Mouse (Mus musculus): ENCODE data around the gene Taf15. TPM values are rescaled to one million over a fixed set of nuclear protein-coding genes. Genes with fewer than 3 reads are reported as not detected.

Taf15 gene
- total and polyA plus RNA-seq, 3 experiments: 31.8 to 236 TPM; not detected in 1

GRCm38 (mm10) chr11:83455608-83456007 is 17.3 kb upstream of the Taf15 start:
- 0 out of 4 replicates have a peak, but pooled peaks cover 0 to 3% of the 10 kb centered on the region in 2 experiments for H3K4me1 ChIP-seq (ENCODE audit: control insufficient read depth in 1 of 2, insufficient read depth in 2 of 2, low read length in 2 of 2)
- peaks cover 14 to 25% of the 10 kb centered on the region in 2 experiments for H3K27me3 ChIP-seq (ENCODE audit: control insufficient read depth in 1 of 2, insufficient read depth in 2 of 2, low read length in 2 of 2)
- no peak overlapping the region for H3K4me3 ChIP-seq (ENCODE audit: control insufficient read depth in 1 of 2, insufficient read depth in 1 of 2, low read depth in 2 of 2, low read length in 2 of 2)
- H3K79me2 ChIP-seq (ENCODE audit: control insufficient read depth, insufficient read depth, low read length, poor library complexity): no peaks in the 10 kb centered on the region
- no peaks in the 10 kb centered on the region for H3K36me3 ChIP-seq (ENCODE audit: control insufficient read depth in 1 of 2, insufficient read depth in 2 of 2, low read length in 2 of 2)
- no peak for DNase-seq (ENCODE audit: low read depth, low spot score)
- TF ChIP-seq USF2 (IDR thresholded peaks at IDR 0.05; ENCODE audit: borderline replicate concordance in 1 of 2, insufficient read depth in 1 of 2, low read depth in 1 of 2, low read length in 2 of 2) (no peak), TCF12 (IDR thresholded peaks at IDR 0.05; ENCODE audit: low read depth, low read length) (no peak), NELFE (IDR thresholded peaks at IDR 0.05; ENCODE audit: low read depth, low read length) (no peak), RAD21 (IDR thresholded peaks at IDR 0.05; ENCODE audit: low read depth, low read length) (no peak), UBTF (IDR thresholded peaks at IDR 0.05; ENCODE audit: borderline replicate concordance, insufficient read depth, low read depth, low read length) (no peak), TBP (IDR thresholded peaks at IDR 0.05; ENCODE audit: low read depth, low read length) (no peak), KAT2A (conservative IDR thresholded peaks at IDR 0.05; ENCODE audit: low read depth, low read length) (no peak), CHD1 (IDR thresholded peaks at IDR 0.05; ENCODE audit: low read depth, low read length) (no peak), MAZ (IDR thresholded peaks at IDR 0.05; ENCODE audit: low read depth, low read length) (no peak), USF1 (IDR thresholded peaks at IDR 0.05; ENCODE audit: low read depth, low read length) (no peak), NRF1 (IDR thresholded peaks at IDR 0.05; ENCODE audit: insufficient read depth, low read depth, low read length, poor library complexity, severe bottlenecking) (no peak), MXI1 (IDR thresholded peaks at IDR 0.05; ENCODE audit: low read depth, low read length) (no peak), SMC3 (IDR thresholded peaks at IDR 0.05; ENCODE audit: low read depth, low read length) (no peak)
- no peak overlapping the region for H3K27ac ChIP-seq (ENCODE audit: control insufficient read depth, low read depth, low read length)
- H3K9me3 ChIP-seq (replicated peaks; ENCODE audit: insufficient read depth, low read length): no peaks in the 10 kb centered on the region
- H3K9ac ChIP-seq (ENCODE audit: control insufficient read depth, low read depth, low read length, poor library complexity, severe bottlenecking): no peak overlapping the region

- no peak overlapping the region for H3K27ac ChIP-seq (ENCODE audit: control insufficient read depth, low read depth, low read length)
- H3K9ac ChIP-seq (ENCODE audit: control insufficient read depth, low read depth, low read length, poor library complexity, severe bottlenecking): no peak overlapping the region
- H3K36me3 ChIP-seq (ENCODE audit: control insufficient read depth in 1 of 2, insufficient read depth in 2 of 2, low read length in 2 of 2): no peaks in the 10 kb centered on the region
- peaks cover 0 to 7% of the 10 kb centered on the region in 2 experiments; a peak in 1 of 4 replicates for H3K4me1 ChIP-seq (ENCODE audit: control insufficient read depth in 1 of 2, insufficient read depth in 2 of 2, low read length in 2 of 2)
- no peak overlapping the region for H3K4me3 ChIP-seq (ENCODE audit: control insufficient read depth in 1 of 2, insufficient read depth in 1 of 2, low read depth in 2 of 2, low read length in 2 of 2)
- no peak for DNase-seq (ENCODE audit: low read depth, low spot score)
- H3K9me3 ChIP-seq (replicated peaks; ENCODE audit: insufficient read depth, low read length): no peaks in the 10 kb centered on the region
- H3K27me3 ChIP-seq (ENCODE audit: control insufficient read depth in 1 of 2, insufficient read depth in 2 of 2, low read length in 2 of 2): peaks cover 14 to 23% of the 10 kb centered on the region in 2 experiments
- no peak for TF ChIP-seq POLR2AphosphoS5 (IDR thresholded peaks at IDR 0.05; ENCODE audit: borderline replicate concordance, low read depth, low read length)
- TF ChIP-seq ZMIZ1 (IDR thresholded peaks at IDR 0.05; ENCODE audit: low read depth, low read length): no peak
- no peak for TF ChIP-seq POLR2A (IDR thresholded peaks at IDR 0.05; ENCODE audit: control insufficient read depth in 1 of 2, insufficient read depth in 1 of 2, low read depth in 1 of 2, low read length in 2 of 2, poor library complexity in 1 of 2)
- TF ChIP-seq ZC3H11A (IDR thresholded peaks at IDR 0.05; ENCODE audit: low read depth, low read length): no peak
- no peak for TF ChIP-seq E2F4 (IDR thresholded peaks at IDR 0.05; ENCODE audit: borderline replicate concordance, low read depth, low read length)
- TF ChIP-seq MXI1 (IDR thresholded peaks at IDR 0.05; ENCODE audit: low read depth, low read length): no peak
- TF ChIP-seq TAL1 (IDR thresholded peaks at IDR 0.05; ENCODE audit: low read length): no peak
- no peak for TF ChIP-seq ELF1 (IDR thresholded peaks at IDR 0.05; ENCODE audit: low read depth, low read length)
- TF ChIP-seq MEF2A (IDR thresholded peaks at IDR 0.05; ENCODE audit: extremely low read depth, insufficient replicate concordance, low read depth, low read length, poor library complexity, severe bottlenecking): no peak
- TF ChIP-seq POLR2AphosphoS2 (IDR thresholded peaks at IDR 0.05; ENCODE audit: low read length): no peak
- TF ChIP-seq ZKSCAN1 (IDR thresholded peaks at IDR 0.05; ENCODE audit: low read depth, low read length): no peak
- no peaks in the 10 kb centered on the region for H3K79me2 ChIP-seq (ENCODE audit: control insufficient read depth, insufficient read depth, low read length, poor library complexity)
These were observed 15.6 kb upstream of the Taf15 start for GRCm38 (mm10) chr11:83457257-83457656.

Data from MEL (cell line).